Mouse (Mus musculus): ENCODE data around the gene Ube2g2.

GRCm38 (mm10) chr10:77652046-77652445, 30.0 kb downstream of the Ube2g2 start:
- TF ChIP-seq CTCF (IDR thresholded peaks at IDR 0.05; ENCODE audit: low read depth) (no peak), EP300 (IDR thresholded peaks at IDR 0.05; ENCODE audit: low read depth) (no peak)

All from liver, embryonic 14.5 days (tissue).